In the genomic region with DNA sequence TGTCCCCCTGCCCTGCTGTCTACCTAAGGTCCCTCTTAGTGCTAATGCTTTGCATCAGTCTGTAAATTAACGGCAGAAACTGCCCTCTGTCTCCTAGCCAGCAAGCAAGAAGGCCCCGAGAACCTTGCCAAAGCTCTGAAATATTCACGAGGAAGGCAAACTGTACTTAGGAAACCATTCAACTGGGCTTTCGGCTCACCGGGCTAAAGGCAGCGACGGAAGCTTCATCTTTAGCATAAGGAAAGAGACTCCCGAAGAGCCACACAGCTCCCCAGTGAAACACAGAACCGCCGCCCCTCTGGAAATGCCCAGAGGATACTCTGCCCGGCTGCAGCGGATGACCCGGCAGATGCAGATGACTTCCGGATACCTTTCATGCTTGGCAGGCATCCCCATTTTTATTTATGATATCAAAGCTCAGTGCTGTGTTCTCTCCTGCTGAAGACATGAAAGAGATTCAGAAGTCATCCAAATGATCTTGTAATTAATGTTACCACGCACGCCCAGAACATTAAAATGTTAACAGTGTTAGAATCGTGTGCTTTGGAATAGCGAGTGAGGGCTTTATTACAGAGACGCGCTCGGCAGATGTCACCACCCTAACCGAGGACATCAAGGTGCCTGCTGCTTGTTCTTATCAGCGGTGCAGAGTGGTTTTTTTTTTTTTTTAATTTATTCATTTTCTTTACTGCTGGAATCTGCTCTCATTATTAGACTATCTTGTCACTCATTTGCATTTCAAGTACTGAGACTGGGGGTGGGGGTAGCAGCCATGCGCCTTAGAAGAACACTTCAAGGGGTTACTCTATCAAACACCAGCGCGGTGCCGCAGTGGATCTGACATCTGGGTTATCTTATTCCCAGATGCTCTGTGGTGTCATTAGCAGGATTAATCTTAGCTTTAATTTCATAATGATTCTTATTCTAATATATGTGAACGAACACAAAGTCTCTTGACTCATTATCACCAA, we compare ENCODE assay signal across 15 mouse cellular contexts.
DNase-seq lines count a peak whose midpoint lies in the region; ATAC-seq and TF ChIP-seq lines count a peak whose summit lies in the region.
"Had no signal": no experiment of that assay in that cellular context is flagged by ENCODE, and none has a peak within 500 bp of the region (broad histone marks: within the 10 kb centered on the region; RNA-seq: fewer than 3 reads in every experiment).

No protein-coding gene starts in this region.

- H3K4me2 ChIP-seq in hindbrain, embryonic 12.5 days (replicated peaks): peak overlapping the region; percentile 22
- H3K4me2 ChIP-seq in forebrain, embryonic 16.5 days (ENCODE audit: low read length): peak overlapping the region; percentile 37
- H3K4me2 ChIP-seq in midbrain, embryonic 12.5 days (replicated peaks): peak overlapping the region; percentile 22
- H3K4me2 ChIP-seq in neural tube, embryonic 14.5 days (ENCODE audit: low read depth, low read length): peak overlapping the region; percentile 35
- H3K4me2 ChIP-seq: limb, embryonic 15.5 days; lung, embryonic 15.5 days had no signal

- intact Hi-C loops in left cerebral cortex, postnatal 36 days (cut with DNase I): loop anchor here (10.0 kb wide), 2 partner anchors 441 to 581 kb away; no protein-coding TSS in a partner anchor

- no peaks in the 10 kb centered on the region; the same call in 1 of the 2 replicates for H3K9me3 ChIP-seq in hindbrain, embryonic 12.5 days (replicated peaks)
- no peaks in the 10 kb centered on the region for H3K9me3 ChIP-seq in hindbrain, embryonic 10.5 days
- no peaks in the 10 kb centered on the region for H3K9me3 ChIP-seq in forebrain, embryonic 16.5 days (ENCODE audit: control insufficient read depth, low read length)
- H3K9me3 ChIP-seq in midbrain, embryonic 12.5 days: no peaks in the 10 kb centered on the region
- H3K9me3 ChIP-seq in neural tube, embryonic 14.5 days (ENCODE audit: control insufficient read depth, low read length): no peaks in the 10 kb centered on the region
- H3K9me3 ChIP-seq: limb, embryonic 15.5 days; lung, embryonic 15.5 days had no signal

- H3K4me1 ChIP-seq in hindbrain, embryonic 12.5 days: peaks cover 12% of the 10 kb centered on the region
- H3K4me1 ChIP-seq in hindbrain, embryonic 10.5 days (replicated peaks): no peaks in the 10 kb centered on the region
- H3K4me1 ChIP-seq in forebrain, embryonic 16.5 days (replicated peaks; ENCODE audit: control insufficient read depth, insufficient read depth, low read length): peaks cover 22% of the 10 kb centered on the region
- peaks cover 14% of the 10 kb centered on the region for H3K4me1 ChIP-seq in midbrain, embryonic 12.5 days
- H3K4me1 ChIP-seq in neural tube, embryonic 14.5 days (ENCODE audit: control insufficient read depth, insufficient read depth, low read length): peaks cover 2% of the 10 kb centered on the region; the same call in 1 of the 2 replicates
- H3K4me1 ChIP-seq in lung, adult 2 months (ENCODE audit: control insufficient read depth, insufficient read depth, low read length): no peaks in the 10 kb centered on the region
- H3K4me1 ChIP-seq: limb, embryonic 15.5 days had no signal

- no peak overlapping the region for H3K27ac ChIP-seq in hindbrain, embryonic 12.5 days
- no peak overlapping the region for H3K27ac ChIP-seq in hindbrain, embryonic 10.5 days
- H3K27ac ChIP-seq in forebrain, embryonic 16.5 days (ENCODE audit: low read length): no peak overlapping the region
- H3K27ac ChIP-seq in midbrain, embryonic 12.5 days (replicated peaks): 0 out of 2 replicates have a peak overlapping the region, but pooled peaks have one; percentile 7
- no peak overlapping the region for H3K27ac ChIP-seq in neural tube, embryonic 14.5 days (ENCODE audit: low read depth, low read length)
- H3K27ac ChIP-seq: limb, embryonic 15.5 days; lung, embryonic 15.5 days had no signal

- H3K27me3 ChIP-seq in hindbrain, embryonic 12.5 days: no peaks in the 10 kb centered on the region
- peaks cover 5% of the 10 kb centered on the region; the same call in 1 of the 2 replicates for H3K27me3 ChIP-seq in hindbrain, embryonic 10.5 days (ENCODE audit: insufficient read depth, poor library complexity, severe bottlenecking)
- H3K27me3 ChIP-seq in forebrain, embryonic 16.5 days (replicated peaks; ENCODE audit: control insufficient read depth, insufficient read depth, low read length): peaks cover 12% of the 10 kb centered on the region
- peaks cover 15% of the 10 kb centered on the region for H3K27me3 ChIP-seq in midbrain, embryonic 12.5 days
- no peaks in the 10 kb centered on the region for H3K27me3 ChIP-seq in neural tube, embryonic 14.5 days (ENCODE audit: control insufficient read depth, insufficient read depth, low read length)

- peak overlapping the region; percentile 13; the same call in 1 of the 2 replicates for H3K9ac ChIP-seq in hindbrain, embryonic 12.5 days
- H3K9ac ChIP-seq in forebrain, embryonic 16.5 days (replicated peaks; ENCODE audit: low read depth, low read length): no peak overlapping the region
- H3K9ac ChIP-seq in midbrain, embryonic 12.5 days (replicated peaks): no peak overlapping the region
- no peak overlapping the region for H3K9ac ChIP-seq in neural tube, embryonic 14.5 days (replicated peaks; ENCODE audit: low read depth, low read length)
- H3K9ac ChIP-seq: limb, embryonic 15.5 days; lung, embryonic 15.5 days had no signal

- TF ChIP-seq CTCF in lung, adult 2 months (IDR thresholded peaks at IDR 0.05; ENCODE audit: insufficient read depth, low read length): no peak

- no peak for DNase-seq in hindbrain, embryonic 10.5 days (ENCODE audit: low spot score)
- DNase-seq in lung, adult 2 months: no peak
- no peak for DNase-seq in left cerebral cortex, postnatal 36 days (ENCODE audit: low spot score in 2 of 2)
- DNase-seq: adrenal gland, postnatal 25 days; cerebellum, adult 11 months; kidney, adult 2 months; right cerebral cortex, adult 18-20 months had no signal

- no peak for TF ChIP-seq POLR2A in lung, adult 2 months (IDR thresholded peaks at IDR 0.05; ENCODE audit: borderline replicate concordance, extremely low read depth, low read depth, low read length)

- WGBS in hindbrain, embryonic 12.5 days: 54% methylated on average over 28 of the region's 28 CpGs
- WGBS in hindbrain, embryonic 10.5 days: 70% methylated on average over 28 of the region's 28 CpGs
- 40% methylated on average over 28 of the region's 28 CpGs for WGBS in forebrain, embryonic 16.5 days
- 57% methylated on average over 28 of the region's 28 CpGs for WGBS in midbrain, embryonic 12.5 days
- 26% methylated on average over 28 of the region's 28 CpGs for WGBS in neural tube, embryonic 14.5 days
- 56% methylated on average over 28 of the region's 28 CpGs for WGBS in lung, adult 2 months

- no peaks in the 10 kb centered on the region for H3K36me3 ChIP-seq in hindbrain, embryonic 12.5 days
- no peaks in the 10 kb centered on the region for H3K36me3 ChIP-seq in hindbrain, embryonic 10.5 days
- H3K36me3 ChIP-seq in forebrain, embryonic 16.5 days (ENCODE audit: control insufficient read depth, insufficient read depth): no peaks in the 10 kb centered on the region
- no peaks in the 10 kb centered on the region for H3K36me3 ChIP-seq in midbrain, embryonic 12.5 days
- no peaks in the 10 kb centered on the region for H3K36me3 ChIP-seq in neural tube, embryonic 14.5 days (ENCODE audit: control insufficient read depth, insufficient read depth, low read length)
- H3K36me3 ChIP-seq: limb, embryonic 15.5 days; lung, embryonic 15.5 days had no signal

- ATAC-seq in hindbrain, embryonic 12.5 days (ENCODE audit: low FRiP score): peak; percentile 74; the same call in 1 of the 2 replicates
- ATAC-seq in forebrain, embryonic 16.5 days: peak; percentile 66; the same call in 1 of the 2 replicates
- peak; percentile 62; the same call in 1 of the 2 replicates for ATAC-seq in midbrain, embryonic 12.5 days (ENCODE audit: low FRiP score, low read depth)
- ATAC-seq in neural tube, embryonic 14.5 days (ENCODE audit: low read depth): peak; percentile 75
- ATAC-seq: CD4-positive, CD25-positive, alpha-beta regulatory T cell, adult 4 months had no signal

- no peak overlapping the region for H3K4me3 ChIP-seq in hindbrain, embryonic 12.5 days
- no peak overlapping the region for H3K4me3 ChIP-seq in hindbrain, embryonic 10.5 days
- 0 out of 2 replicates have a peak overlapping the region, but pooled peaks have one; percentile 6 for H3K4me3 ChIP-seq in forebrain, embryonic 16.5 days (replicated peaks; ENCODE audit: low read length)
- H3K4me3 ChIP-seq in midbrain, embryonic 12.5 days: no peak overlapping the region
- H3K4me3 ChIP-seq in neural tube, embryonic 14.5 days (ENCODE audit: low read depth, low read length): peak overlapping the region; percentile 2; the same call in 1 of the 2 replicates
- no peak overlapping the region for H3K4me3 ChIP-seq in lung, adult 2 months (replicated peaks; ENCODE audit: extremely low read depth, low read depth, low read length)
- H3K4me3 ChIP-seq: erythroblast, embryonic 14.5 days; limb, embryonic 15.5 days; lung, embryonic 15.5 days had no signal

Comparison
In these comparisons a context has a peak if more than half of its experiments do, and no peak if none do; other contexts are left out.
1. H3K4me3 ChIP-seq: peak in forebrain, embryonic 16.5 days (single experiment) and neural tube, embryonic 14.5 days (single experiment); none in hindbrain, embryonic 12.5 days (single experiment), hindbrain, embryonic 10.5 days (single experiment), midbrain, embryonic 12.5 days (single experiment) and lung, adult 2 months (single experiment).
2. Peak in every context shown above with its lines, with median percentiles within 50 percentile points of each other: ATAC-seq and H3K4me2 ChIP-seq.